Comparison of ENCODE assay signal across 22 mouse cellular contexts in genomic region chr9:31840037-31840436, GRCm38 (mm10).
A peak's percentile ranks its signal among the peaks of the same experiment; 100 is the strongest.
DNase-seq lines count a peak whose midpoint lies in the region; ATAC-seq lines count a peak whose summit lies in the region.
"Had no signal": no experiment of that assay in that cellular context is flagged by ENCODE, and none has a peak within 500 bp of the region (broad histone marks: within the 10 kb centered on the region; RNA-seq: fewer than 3 reads in every experiment).

No protein-coding gene starts in this region.

- no peak overlapping the region for H3K4me3 ChIP-seq in kidney, embryonic 15.5 days (replicated peaks)
- H3K4me3 ChIP-seq in lung, embryonic 16.5 days (ENCODE audit: low read length), result no peak overlapping the region
- H3K4me3 ChIP-seq in stomach, embryonic 14.5 days (ENCODE audit: low read depth, low read length), result no peak overlapping the region
- no peak overlapping the region for H3K4me3 ChIP-seq in hindbrain, embryonic 14.5 days (replicated peaks; ENCODE audit: low read length)
- H3K4me3 ChIP-seq: embryonic facial prominence, embryonic 15.5 days; erythroblast, embryonic 14.5 days; forebrain, embryonic 10.5 days; gastrocnemius, adult 2 months; heart, embryonic 12.5 days; hindbrain, embryonic 10.5 days had no signal

- peaks cover 23% of the 10 kb centered on the region for H3K4me1 ChIP-seq in kidney, embryonic 15.5 days
- peaks cover 4% of the 10 kb centered on the region; the same call in 1 of the 2 replicates for H3K4me1 ChIP-seq in lung, embryonic 16.5 days (replicated peaks; ENCODE audit: control insufficient read depth, insufficient read depth, low read length)
- no peaks in the 10 kb centered on the region for H3K4me1 ChIP-seq in stomach, embryonic 14.5 days (ENCODE audit: control insufficient read depth, insufficient read depth, low read length)
- no peaks in the 10 kb centered on the region for H3K4me1 ChIP-seq in hindbrain, embryonic 14.5 days (replicated peaks; ENCODE audit: control insufficient read depth, insufficient read depth, low read length)

- no peaks in the 10 kb centered on the region for H3K9me3 ChIP-seq in kidney, embryonic 15.5 days (replicated peaks)
- H3K9me3 ChIP-seq in lung, embryonic 16.5 days (ENCODE audit: control insufficient read depth, low read length), result no peaks in the 10 kb centered on the region
- no peaks in the 10 kb centered on the region for H3K9me3 ChIP-seq in stomach, embryonic 14.5 days (ENCODE audit: control insufficient read depth, low read depth, low read length)
- H3K9me3 ChIP-seq in hindbrain, embryonic 14.5 days (ENCODE audit: control insufficient read depth, low read length), result no peaks in the 10 kb centered on the region
- H3K9me3 ChIP-seq: embryonic facial prominence, embryonic 15.5 days; forebrain, embryonic 10.5 days; heart, embryonic 12.5 days; hindbrain, embryonic 10.5 days had no signal

- no peak overlapping the region for H3K4me2 ChIP-seq in kidney, embryonic 15.5 days
- H3K4me2 ChIP-seq in lung, embryonic 16.5 days (ENCODE audit: low read depth, low read length), result no peak overlapping the region
- no peak overlapping the region for H3K4me2 ChIP-seq in stomach, embryonic 14.5 days (replicated peaks; ENCODE audit: low read depth, low read length)
- H3K4me2 ChIP-seq in hindbrain, embryonic 14.5 days (replicated peaks), result no peak overlapping the region
- H3K4me2 ChIP-seq: embryonic facial prominence, embryonic 15.5 days; heart, embryonic 12.5 days had no signal

- 48% methylated on average over 3 of the region's 3 CpGs for WGBS in kidney, embryonic 15.5 days
- 41% methylated on average over 3 of the region's 3 CpGs for WGBS in lung, embryonic 16.5 days
- WGBS in stomach, embryonic 14.5 days, result 54% methylated on average over 3 of the region's 3 CpGs
- 90% methylated on average over 3 of the region's 3 CpGs for WGBS in hindbrain, embryonic 14.5 days

- H3K9ac ChIP-seq in kidney, embryonic 15.5 days, result no peak overlapping the region
- H3K9ac ChIP-seq in lung, embryonic 16.5 days (ENCODE audit: low read length), result no peak overlapping the region
- H3K9ac ChIP-seq in stomach, embryonic 14.5 days (replicated peaks; ENCODE audit: low read depth, low read length), result no peak overlapping the region
- H3K9ac ChIP-seq in hindbrain, embryonic 14.5 days, result no peak overlapping the region
- H3K9ac ChIP-seq: embryonic facial prominence, embryonic 15.5 days; heart, embryonic 12.5 days had no signal

- DNase-seq in kidney, adult 11 months, result no peak
- DNase-seq in lung, postnatal 4 days, result no peak
- DNase-seq in hindbrain, embryonic 14.5 days (ENCODE audit: low spot score), result no peak
- DNase-seq in thymus, postnatal 25 days, result no peak
- DNase-seq: adrenal gland, postnatal 14 days; cerebellum, adult 11-12 months; cerebellum, adult 9-10 months; cerebellum, postnatal 25 days; gastrocnemius, adult 2 months; gastrocnemius, postnatal 25 days had no signal

- peak overlapping the region; percentile 34; the same call in 1 of the 2 replicates for H3K27ac ChIP-seq in kidney, embryonic 15.5 days
- H3K27ac ChIP-seq in lung, embryonic 16.5 days (ENCODE audit: low read length), result peak overlapping the region; percentile 36; the same call in 1 of the 2 replicates
- peak overlapping the region; percentile 63; the same call in 1 of the 2 replicates for H3K27ac ChIP-seq in stomach, embryonic 14.5 days (ENCODE audit: low read length)
- H3K27ac ChIP-seq in hindbrain, embryonic 14.5 days, result no peak overlapping the region
- H3K27ac ChIP-seq: embryonic facial prominence, embryonic 15.5 days; forebrain, embryonic 10.5 days; gastrocnemius, adult 2 months; hindbrain, embryonic 10.5 days had no signal

- no peaks in the 10 kb centered on the region for H3K27me3 ChIP-seq in kidney, embryonic 15.5 days
- no peaks in the 10 kb centered on the region for H3K27me3 ChIP-seq in lung, embryonic 16.5 days (ENCODE audit: control insufficient read depth, insufficient read depth, low read depth, low read length)
- H3K27me3 ChIP-seq in stomach, embryonic 14.5 days (ENCODE audit: control insufficient read depth, insufficient read depth, low read length), result no peaks in the 10 kb centered on the region
- H3K27me3 ChIP-seq in hindbrain, embryonic 14.5 days (ENCODE audit: control insufficient read depth, insufficient read depth, low read length), result no peaks in the 10 kb centered on the region
- H3K27me3 ChIP-seq: CH12.LX; embryonic facial prominence, embryonic 15.5 days; heart, embryonic 12.5 days; Patski had no signal

- no peaks in the 10 kb centered on the region for H3K36me3 ChIP-seq in kidney, embryonic 15.5 days
- H3K36me3 ChIP-seq in lung, embryonic 16.5 days (ENCODE audit: control insufficient read depth, insufficient read depth, low read length), result no peaks in the 10 kb centered on the region
- H3K36me3 ChIP-seq in stomach, embryonic 14.5 days (ENCODE audit: control insufficient read depth, insufficient read depth, low read length), result no peaks in the 10 kb centered on the region
- no peaks in the 10 kb centered on the region for H3K36me3 ChIP-seq in hindbrain, embryonic 14.5 days (replicated peaks; ENCODE audit: control insufficient read depth, insufficient read depth)
- H3K36me3 ChIP-seq: embryonic facial prominence, embryonic 15.5 days; forebrain, embryonic 10.5 days; heart, embryonic 12.5 days; hindbrain, embryonic 10.5 days had no signal

- ATAC-seq in kidney, embryonic 15.5 days (replicated peaks; ENCODE audit: low FRiP score), result no peak
- peak; percentile 57 for ATAC-seq in lung, embryonic 16.5 days (ENCODE audit: low read depth)
- peak; percentile 46; the same call in 1 of the 2 replicates for ATAC-seq in stomach, embryonic 14.5 days (ENCODE audit: insufficient number of reproducible peaks, insufficient read depth, low FRiP score, low read depth)
- ATAC-seq in hindbrain, embryonic 14.5 days (ENCODE audit: low FRiP score), result no peak
- ATAC-seq: activated CD4-positive, CD25-positive, alpha-beta regulatory T cell, adult 4 months; forebrain, embryonic 14.5 days; Patski had no signal

Comparison
In these comparisons a context has a peak if more than half of its experiments do, and no peak if none do; other contexts are left out.
1. ATAC-seq: peak in lung, embryonic 16.5 days (single experiment) and stomach, embryonic 14.5 days (single experiment); none in kidney, embryonic 15.5 days (single experiment) and hindbrain, embryonic 14.5 days (single experiment).